Mouse (Mus musculus) testis, adult 2 months (tissue): Measurements from ENCODE around the gene 4930404N11Rik.

Source experiments
- CTCF ChIP-seq: fragments of 200-500 bp; IDR thresholded peaks from 2 replicates; pipeline ENCODE4 v1.5.1; 2012; ENCODE audit warnings: low read depth, mild to moderate bottlenecking, inconsistent platforms, low read length, moderate library complexity; ENCODE audit not compliant: control insufficient read depth, insufficient read depth, insufficient replicate concordance
- POLR2A ChIP-seq: fragments of 200-500 bp; IDR thresholded peaks from 2 replicates; pipeline ENCODE4 v1.6.1; 2012; ENCODE audit warnings: low read depth, mild to moderate bottlenecking, inconsistent platforms, low read length, moderate library complexity; ENCODE audit not compliant: control insufficient read depth

GRCm38 (mm10) chr10:81330007-81330406, 35.6 kb downstream of the 4930404N11Rik start:
- TF ChIP-seq CTCF (no peak), POLR2A (no peak)
